Mouse (Mus musculus) hindbrain, postnatal 0 days (tissue): Measurements from ENCODE around the gene Gm49510. TPM values are rescaled to one million over a fixed set of nuclear protein-coding genes. Genes with fewer than 3 reads are reported as not detected.

Experiments used
- ATAC-seq: fragments of 200-750 bp; cut with Nextera tagmentation; 2 replicates; pipeline ENCODE4 v1.8.0; 2017; ENCODE audit warnings: mild to moderate bottlenecking, moderate TSS enrichment, moderate library complexity
- DNase-seq: peaks from one replicate; pipeline ENCODE4 v3.0.0-alpha.2; 2015; ENCODE audit warnings: low spot score
- H3K27ac ChIP-seq: fragments of 300-500 bp; sonication (generic); 2 replicates; pipeline ENCODE4 v1.5.1; 2014; ENCODE audit warnings: mild to moderate bottlenecking
- H3K27me3 ChIP-seq: fragments of 300-500 bp; sonication (generic); 2 replicates; pipeline ENCODE4 v1.6.1; 2014; ENCODE audit warnings: low read length, mixed read lengths; ENCODE audit not compliant: insufficient read depth
- H3K36me3 ChIP-seq: fragments of 300-500 bp; sonication (generic); 2 replicates; pipeline ENCODE4 v1.6.1; 2014; ENCODE audit warnings: low read length, mixed read lengths; ENCODE audit not compliant: insufficient read depth
- H3K4me1 ChIP-seq: fragments of 300-500 bp; sonication (generic); 2 replicates; pipeline ENCODE4 v1.6.1; 2014; ENCODE audit warnings: antibody characterized with exemption, low read length, mixed read lengths; ENCODE audit not compliant: insufficient read depth
- H3K4me2 ChIP-seq: fragments of 300-500 bp; sonication (generic); 2 replicates; pipeline ENCODE4 v1.6.1; 2014; ENCODE audit warnings: low read depth, mild to moderate bottlenecking, low read length, moderate library complexity, mixed read lengths
- H3K4me3 ChIP-seq: fragments of 300-500 bp; sonication (generic); 2 replicates; pipeline ENCODE4 v1.5.1; 2014; ENCODE audit warnings: low read length
- H3K9ac ChIP-seq: fragments of 300-500 bp; sonication (generic); replicated peaks from 2 replicates; pipeline ENCODE4 v1.6.1; 2014; ENCODE audit warnings: mild to moderate bottlenecking, low read length, moderate library complexity, mixed read lengths
- H3K9me3 ChIP-seq: fragments of 300-500 bp; sonication (generic); 2 replicates; pipeline ENCODE4 v1.6.1; 2016; ENCODE audit warnings: low read length, mixed read lengths
- CTCF ChIP-seq: IDR thresholded peaks from 2 replicates; pipeline ENCODE4 v1.5.1; 2016; ENCODE audit warnings: antibody characterized with exemption, control low read depth, low read depth
- WGBS: fragments of 180-500 bp; shearing (Covaris S2); extraction: QIAGEN DNeasy Blood & Tissue Kit; methylation state at CpG from one replicate; pipeline ENCODE4 v1.1.7; 2014; 5-methylcytosine and 5-hydroxymethylcytosine counted together
- polyA plus RNA-seq: library from polyadenylated mRNA; unstranded; fragments of >200 nt; fragmentation: Nextera tagmentation; extraction: Ambion mirVana; gene quantifications from 2 replicates; pipeline ENCODE4 v1.2.1, GENCODE M21; 2015
- total RNA-seq: library from RNA; depleted of rRNA; stranded (reverse); fragments of >200 nt; gene quantifications from 2 replicates; pipeline ENCODE4 v1.2.3, GENCODE M21; 2014

The Gm49510 gene
- total and polyA plus RNA-seq, 2 experiments from 2014 or later = not detected

DNA sequence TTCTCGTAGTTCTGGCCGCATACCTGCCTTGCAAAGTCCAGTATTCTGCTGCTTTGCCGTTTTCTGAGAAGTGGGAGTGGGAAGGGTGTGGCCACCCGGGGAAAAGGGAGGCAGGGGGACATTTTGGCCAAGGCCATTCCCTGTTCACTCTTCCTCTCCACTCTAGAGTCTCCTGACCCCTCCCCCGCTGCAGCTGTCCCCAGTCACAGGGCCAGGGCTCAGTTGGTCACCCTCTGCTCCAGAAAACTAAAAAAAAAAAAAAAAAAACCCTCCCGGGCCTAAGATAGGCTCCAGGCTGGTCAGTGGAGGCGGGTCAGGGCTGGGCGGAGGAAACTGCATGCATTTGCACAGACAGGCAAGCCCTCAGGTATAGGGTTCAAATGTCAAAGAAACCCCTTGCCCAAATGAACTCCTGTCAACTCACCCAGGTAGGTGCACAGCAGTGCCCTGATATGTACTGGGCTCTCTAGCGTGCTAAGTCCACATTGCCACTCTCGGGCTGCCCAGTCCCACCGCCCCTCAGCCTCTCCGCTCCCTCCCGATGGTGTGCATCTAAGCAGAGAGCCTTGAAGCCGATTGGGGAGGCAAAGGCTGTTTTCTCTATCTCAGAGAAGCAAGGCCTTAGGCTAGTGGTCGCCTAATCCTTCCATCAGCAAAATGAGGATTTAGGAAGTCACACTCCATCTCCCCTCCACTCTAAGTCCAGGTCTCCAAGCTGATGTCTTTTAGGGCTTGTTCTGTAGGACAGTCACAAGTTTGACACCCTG lies 27.7 kb downstream of the Gm49510 start:
- no peak overlapping the region for H3K27ac ChIP-seq

DNA sequence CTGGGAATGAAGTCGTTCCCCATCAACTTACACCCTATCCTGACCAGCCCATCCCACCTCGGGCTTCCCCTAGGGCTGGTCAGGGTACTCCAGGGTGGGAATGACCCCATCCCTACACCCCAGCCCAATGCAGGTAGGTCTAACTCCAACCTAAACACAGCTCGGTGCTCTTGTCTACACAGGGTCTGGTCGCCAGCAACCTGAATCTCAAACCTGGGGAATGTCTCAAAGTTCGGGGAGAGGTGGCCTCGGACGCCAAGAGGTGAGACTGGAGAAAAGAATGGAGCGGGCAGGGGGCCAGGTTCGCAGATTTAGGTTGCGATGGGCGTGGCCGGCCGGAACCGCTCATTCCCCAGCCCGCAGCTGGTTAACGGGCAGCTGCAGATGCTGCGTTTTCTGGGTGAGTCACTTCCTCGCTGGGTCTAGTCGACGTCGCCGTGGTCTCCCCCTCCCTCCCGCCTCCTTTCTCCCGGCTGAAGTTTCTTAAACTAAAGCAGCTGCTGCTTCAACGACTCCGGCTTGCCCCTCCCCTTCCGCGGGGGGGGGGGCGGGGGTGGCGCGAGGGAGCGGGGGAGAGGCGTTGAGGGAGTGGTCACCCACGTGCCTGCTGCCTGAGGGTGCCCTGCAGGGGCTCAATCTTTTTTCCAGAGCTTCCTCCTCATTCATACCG lies 28.5 kb downstream of the Gm49510 start:
- Histone ChIP-seq H3K27ac (no peak overlapping the region), H3K9ac (0 out of 2 replicates have a peak overlapping the region, but pooled peaks have one; percentile 9), H3K9me3 (no peaks in the 10 kb centered on the region), H3K4me3 (peak overlapping the region; percentile 18), H3K4me1 (peaks cover 12% of the 10 kb centered on the region), H3K36me3 (no peaks in the 10 kb centered on the region), H3K4me2 (peak overlapping the region; percentile 57), H3K27me3 (no peaks in the 10 kb centered on the region)
- WGBS = under 1% methylated on average over 29 of the region's 35 CpGs
- no peak for TF ChIP-seq CTCF
- no peak for ATAC-seq
- peak; percentile 53 for DNase-seq

More for the DNA sequence above, 27.7 kb downstream of the Gm49510 start:
- Histone ChIP-seq H3K9me3 (no peaks in the 10 kb centered on the region), H3K4me2 (peak overlapping the region; percentile 57), H3K36me3 (no peaks in the 10 kb centered on the region), H3K4me1 (peaks cover 12% of the 10 kb centered on the region), H3K4me3 (peak overlapping the region; percentile 2; the same call in 1 of the 2 replicates), H3K9ac (no peak overlapping the region), H3K27me3 (no peaks in the 10 kb centered on the region)
- no peak for ATAC-seq
- WGBS = 27% methylated on average over 15 of the region's 15 CpGs
- TF ChIP-seq CTCF = no peak
- no peak for DNase-seq

DNA sequence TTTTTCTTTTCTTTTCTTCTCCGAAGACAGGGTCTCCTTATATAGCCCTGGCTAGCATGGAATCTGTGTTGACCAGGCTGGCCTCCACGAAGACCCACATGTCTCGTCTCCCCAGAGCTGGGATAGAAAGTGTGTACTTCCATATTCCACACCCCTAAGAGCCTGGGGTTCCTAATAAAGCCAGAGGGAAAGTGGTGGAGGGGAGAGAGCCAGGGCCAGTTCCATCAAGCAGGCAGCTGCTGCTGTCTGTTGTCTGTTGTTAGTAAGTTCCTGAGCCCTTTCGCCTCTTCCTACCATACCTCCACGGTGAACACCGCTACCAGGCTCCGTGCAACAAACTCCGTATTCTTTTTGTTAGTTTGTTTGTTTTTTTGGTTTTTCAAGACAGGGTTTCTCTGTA lies 29.1 kb downstream of the Gm49510 start:
- Histone ChIP-seq H3K27me3 (no peaks in the 10 kb centered on the region), H3K4me2 (peak overlapping the region; percentile 57), H3K36me3 (no peaks in the 10 kb centered on the region), H3K27ac (no peak overlapping the region), H3K9ac (no peak overlapping the region), H3K9me3 (no peaks in the 10 kb centered on the region), H3K4me3 (no peak overlapping the region), H3K4me1 (peaks cover 12% of the 10 kb centered on the region)
- ATAC-seq = no peak
- no peak for DNase-seq
- TF ChIP-seq CTCF = no peak
- 50% methylated on average over 8 of the region's 8 CpGs for WGBS

DNA sequence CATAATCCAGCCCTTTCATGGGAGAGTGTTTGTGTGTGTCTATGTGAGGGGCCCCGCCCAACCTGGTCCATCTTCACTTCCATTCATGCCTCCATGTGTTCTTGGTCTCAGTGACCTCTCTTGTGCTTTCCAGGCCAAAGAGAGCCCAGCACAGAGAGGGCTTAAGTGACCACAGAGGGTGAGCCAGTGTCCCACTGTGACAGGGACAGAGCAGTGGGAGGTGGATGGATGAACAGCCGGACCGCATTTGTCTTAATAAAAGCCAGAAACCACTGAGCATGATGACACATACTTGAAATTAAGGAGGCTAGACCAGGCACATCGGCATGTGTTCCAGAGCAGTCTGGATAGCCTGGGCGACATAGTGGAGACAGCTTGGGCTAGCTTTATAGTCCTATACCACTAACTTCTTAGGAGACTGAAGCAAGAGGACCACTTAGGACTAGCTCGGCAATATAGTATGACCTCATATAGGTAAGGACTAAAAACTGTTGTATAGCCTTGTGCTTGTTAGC lies 30.8 kb downstream of the Gm49510 start:
- Histone ChIP-seq H3K9ac (no peak overlapping the region), H3K4me1 (peaks cover 12% of the 10 kb centered on the region), H3K27ac (no peak overlapping the region), H3K4me2 (no peak overlapping the region), H3K27me3 (no peaks in the 10 kb centered on the region), H3K36me3 (no peaks in the 10 kb centered on the region), H3K9me3 (no peaks in the 10 kb centered on the region), H3K4me3 (no peak overlapping the region)
- no peak for TF ChIP-seq CTCF
- DNase-seq (no peak), ATAC-seq (no peak)
- WGBS = 91% methylated on average over 6 of the region's 6 CpGs

DNA sequence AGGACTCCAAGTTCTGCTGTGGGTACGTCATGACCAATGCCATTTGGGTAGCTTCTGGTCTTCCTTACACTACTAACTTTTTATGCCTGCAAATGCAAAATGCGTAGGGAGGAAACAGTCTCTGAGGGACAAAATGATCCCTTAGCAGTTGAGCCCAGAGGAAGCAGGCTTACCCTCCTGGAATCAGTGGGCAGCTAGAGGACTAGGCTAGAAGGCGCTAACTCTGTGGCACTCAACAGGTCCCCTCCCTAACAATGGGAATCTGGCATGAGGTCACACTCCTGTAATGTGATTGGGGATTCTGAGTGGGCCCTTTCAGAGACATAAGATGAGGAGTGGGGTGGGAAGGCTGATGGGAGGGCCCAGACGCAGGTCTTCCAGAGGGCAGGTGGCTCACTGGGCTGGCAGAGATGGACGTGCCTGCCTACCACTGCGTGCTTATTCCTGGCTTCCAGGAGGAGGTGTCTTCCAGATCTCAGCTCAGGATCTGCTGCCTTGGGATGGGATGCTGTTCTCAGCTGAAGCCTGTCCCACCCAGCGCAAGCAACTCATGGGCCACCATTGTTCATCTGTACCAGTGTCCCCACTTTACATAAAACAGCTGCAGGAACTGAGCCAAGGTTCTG lies 31.4 kb downstream of the Gm49510 start:
- WGBS = 85% methylated on average over 7 of the region's 7 CpGs
- no peaks in the 10 kb centered on the region for H3K36me3 ChIP-seq
- no peak overlapping the region for H3K27ac ChIP-seq
- no peak for ATAC-seq
- no peak overlapping the region for H3K9ac ChIP-seq
- no peak for TF ChIP-seq CTCF
- no peak overlapping the region for H3K4me3 ChIP-seq
- H3K4me2 ChIP-seq = no peak overlapping the region
- no peak for DNase-seq
- H3K4me1 ChIP-seq = peaks cover 11% of the 10 kb centered on the region; the same call in 1 of the 2 replicates
- H3K9me3 ChIP-seq = no peaks in the 10 kb centered on the region
- H3K27me3 ChIP-seq = no peaks in the 10 kb centered on the region

DNA sequence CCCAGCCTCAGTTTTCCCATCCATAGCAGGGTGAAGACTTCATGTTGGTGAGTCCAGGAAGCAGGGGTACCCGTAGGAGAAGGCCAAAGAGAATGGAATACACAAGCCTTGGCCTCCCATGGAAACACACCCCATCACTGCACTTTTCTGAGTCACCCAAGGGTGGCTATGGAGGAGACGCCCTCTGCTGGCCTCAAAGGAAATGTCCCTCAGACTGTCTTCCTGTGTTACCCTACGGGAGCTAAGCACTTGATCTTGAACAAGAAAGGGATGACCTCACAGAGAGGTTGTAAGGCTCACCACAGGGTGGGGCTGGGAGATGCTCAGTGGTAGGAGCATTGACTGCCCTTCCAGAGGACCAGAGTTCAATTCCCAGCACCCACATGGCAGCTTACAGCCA lies 32.1 kb downstream of the Gm49510 start:
- Histone ChIP-seq H3K9me3 (no peaks in the 10 kb centered on the region), H3K4me1 (peaks cover 5% of the 10 kb centered on the region; the same call in 1 of the 2 replicates), H3K36me3 (no peaks in the 10 kb centered on the region), H3K27ac (no peak overlapping the region), H3K27me3 (no peaks in the 10 kb centered on the region), H3K4me2 (no peak overlapping the region), H3K9ac (no peak overlapping the region), H3K4me3 (no peak overlapping the region)
- ATAC-seq = no peak
- WGBS = 31% methylated on average over 3 of the region's 3 CpGs
- DNase-seq = no peak
- TF ChIP-seq CTCF = peak; percentile 64
